Mouse (Mus musculus): ENCODE measurements at regions not wholly inside any gene's neighbourhood (a gene's known extent, or its start where the extent isn't known, plus 50 kb on each side); places are given as distances from the start of the nearest gene placed in this dataset.
A peak's percentile ranks its signal among the peaks of the same experiment; 100 is the strongest.

DNA sequence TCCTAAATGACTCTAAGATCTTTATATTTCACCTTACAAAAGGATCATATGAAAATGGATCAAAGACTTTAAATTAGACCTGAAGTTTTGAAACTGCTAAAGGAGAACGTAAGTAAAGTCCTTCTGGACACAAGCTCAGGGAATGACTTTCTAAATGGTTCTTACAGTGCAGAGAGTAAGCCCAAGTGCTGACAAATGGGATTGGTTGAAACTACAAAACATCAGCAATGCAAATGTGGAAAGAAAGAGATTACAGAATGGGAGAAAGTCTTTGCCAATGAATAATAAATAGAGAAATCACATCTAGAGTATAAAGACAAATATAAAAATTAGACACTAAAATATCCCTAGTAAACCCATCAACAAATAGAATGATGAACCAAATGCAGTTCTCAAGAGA, 263.9 kb downstream of the Atp10a start:
- Histone ChIP-seq H3K27ac (replicated peaks) (no peak overlapping the region), H3K9ac (no peak overlapping the region), H3K4me1 (replicated peaks) (no peaks in the 10 kb centered on the region), H3K27me3 (no peaks in the 10 kb centered on the region), H3K4me3 (no peak overlapping the region), H3K36me3 (no peaks in the 10 kb centered on the region), H3K9me3 (no peaks in the 10 kb centered on the region), H3K4me2 (no peak overlapping the region)
- WGBS, result 78% methylated on average over 1 of the region's 1 CpGs
- no peak for ATAC-seq (ENCODE audit: low FRiP score, low read depth)

DNA sequence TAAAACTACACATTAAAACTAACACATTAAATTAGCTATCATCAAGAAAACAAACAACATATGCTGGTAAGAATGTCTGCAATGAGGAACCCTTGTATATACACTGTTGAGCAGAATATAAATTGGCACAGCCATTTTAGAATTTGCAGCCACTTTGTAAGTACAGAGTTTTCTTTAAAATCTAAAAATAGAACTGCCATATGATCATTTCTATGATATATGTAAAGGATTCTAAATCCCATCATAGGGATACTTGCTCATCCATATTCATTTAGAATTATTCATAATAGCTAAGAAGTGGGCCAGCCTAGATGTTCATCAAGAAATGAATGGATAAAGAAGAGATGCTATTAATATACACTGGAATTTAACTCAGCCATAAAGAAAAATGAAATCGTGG, 264.3 kb downstream of the Atp10a start:
- Histone ChIP-seq H3K4me2 (no peak overlapping the region), H3K9ac (no peak overlapping the region), H3K4me1 (replicated peaks) (no peaks in the 10 kb centered on the region), H3K27me3 (no peaks in the 10 kb centered on the region), H3K9me3 (no peaks in the 10 kb centered on the region), H3K4me3 (no peak overlapping the region), H3K27ac (replicated peaks) (no peak overlapping the region), H3K36me3 (no peaks in the 10 kb centered on the region)
- 81% methylated on average over 1 of the region's 1 CpGs for WGBS
- no peak for ATAC-seq (ENCODE audit: low FRiP score, low read depth)

DNA sequence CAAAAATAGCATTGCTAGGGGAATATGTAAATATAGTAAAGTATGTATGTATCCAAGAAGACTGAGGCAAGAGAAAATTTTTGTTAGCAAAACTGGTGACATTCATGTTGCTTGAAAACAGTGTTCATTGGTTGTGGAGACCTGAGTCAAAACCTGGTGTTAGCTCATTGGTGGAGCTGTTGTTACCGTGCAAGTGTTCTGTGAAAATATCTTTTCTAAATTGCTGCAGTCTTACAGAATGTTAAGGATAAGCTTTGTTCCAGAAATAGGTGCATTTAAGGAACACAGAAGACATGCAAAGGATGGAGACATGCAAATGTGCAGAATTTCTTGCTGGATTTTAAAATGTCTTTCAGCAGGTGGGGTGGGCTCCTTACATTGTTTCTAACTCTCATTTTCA, 269.0 kb downstream of the Atp10a start:
- Histone ChIP-seq H3K36me3 (no peaks in the 10 kb centered on the region), H3K27ac (replicated peaks) (no peak overlapping the region), H3K9me3 (no peaks in the 10 kb centered on the region), H3K9ac (no peak overlapping the region), H3K27me3 (no peaks in the 10 kb centered on the region), H3K4me2 (no peak overlapping the region), H3K4me3 (no peak overlapping the region), H3K4me1 (replicated peaks) (no peaks in the 10 kb centered on the region)
- 87% methylated on average over 1 of the region's 1 CpGs for WGBS
- no peak for ATAC-seq (ENCODE audit: low FRiP score, low read depth)

DNA sequence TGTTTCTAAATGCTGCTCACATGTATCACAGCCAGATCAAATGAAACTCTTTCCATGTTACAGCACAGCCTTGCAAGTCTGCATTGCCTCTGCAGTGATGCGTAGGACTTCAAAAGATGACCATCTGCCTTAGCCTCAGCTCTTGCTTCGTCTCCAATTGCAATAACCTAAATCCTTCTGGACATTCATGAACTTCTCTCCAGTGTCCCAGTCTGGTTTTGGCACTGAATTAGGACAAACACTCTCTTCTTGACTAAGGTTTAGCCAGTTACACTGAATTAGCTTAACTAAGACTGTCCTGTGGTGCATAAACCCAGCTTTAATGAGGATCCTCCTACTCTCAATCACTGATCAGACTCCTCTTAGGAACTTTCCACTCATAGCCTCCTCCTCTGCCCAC, 269.4 kb downstream of the Atp10a start:
- no peak overlapping the region for H3K9ac ChIP-seq
- no peak overlapping the region for H3K4me2 ChIP-seq
- H3K27ac ChIP-seq (replicated peaks), result no peak overlapping the region
- WGBS, result 89% methylated on average over 2 of the region's 2 CpGs
- H3K4me3 ChIP-seq, result no peak overlapping the region
- no peaks in the 10 kb centered on the region for H3K27me3 ChIP-seq
- no peaks in the 10 kb centered on the region for H3K36me3 ChIP-seq
- no peak for ATAC-seq (ENCODE audit: low FRiP score, low read depth)
- no peaks in the 10 kb centered on the region for H3K4me1 ChIP-seq (replicated peaks)
- no peaks in the 10 kb centered on the region for H3K9me3 ChIP-seq

DNA sequence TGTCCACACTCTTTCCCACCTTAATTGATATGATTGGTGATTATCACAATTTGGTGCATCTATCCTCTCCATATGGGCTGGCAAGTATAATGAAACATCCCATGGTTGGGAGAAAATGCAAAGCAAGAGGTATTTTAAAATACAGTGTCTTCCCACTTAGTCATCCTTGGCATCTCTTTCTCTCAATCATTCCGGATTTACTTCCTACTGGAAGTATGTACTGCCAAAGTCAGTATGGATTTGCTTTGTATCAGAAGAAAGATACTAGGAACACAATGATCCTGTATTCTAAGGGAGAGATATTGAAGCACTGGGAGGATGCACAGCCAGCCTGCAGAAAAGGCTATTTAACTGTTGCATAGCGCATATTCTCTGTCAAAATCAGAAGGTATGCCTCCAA, 271.1 kb upstream of the Ube3a start:
- Histone ChIP-seq H3K4me1 (replicated peaks) (no peaks in the 10 kb centered on the region), H3K9ac (no peak overlapping the region), H3K36me3 (no peaks in the 10 kb centered on the region), H3K9me3 (no peaks in the 10 kb centered on the region), H3K27ac (replicated peaks) (no peak overlapping the region), H3K4me3 (no peak overlapping the region), H3K4me2 (no peak overlapping the region), H3K27me3 (no peaks in the 10 kb centered on the region)
- WGBS, result 90% methylated on average over 2 of the region's 2 CpGs
- no peak for ATAC-seq (ENCODE audit: low FRiP score, low read depth)

DNA sequence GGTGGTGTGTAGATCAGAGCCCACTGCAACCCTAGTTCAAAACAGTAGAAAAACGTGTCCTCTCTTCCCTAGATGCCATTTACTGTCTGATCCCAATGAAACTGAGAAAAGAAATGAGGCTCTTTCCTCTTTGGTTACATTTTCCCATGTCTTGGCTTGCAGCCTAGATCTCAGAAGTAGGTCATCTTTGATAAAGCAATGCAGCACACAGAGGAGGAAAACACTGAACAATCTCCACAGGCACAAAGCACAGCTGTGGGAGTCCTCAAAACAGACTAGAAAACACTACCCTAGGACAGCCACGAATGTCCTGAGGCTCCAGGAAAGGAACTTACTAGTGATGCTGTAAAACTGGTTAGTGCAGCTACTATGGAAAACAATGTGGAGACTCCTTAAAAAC, 221.4 kb upstream of the Ube3a start:
- no peak for ATAC-seq (ENCODE audit: low FRiP score, low read depth)
- Histone ChIP-seq H3K4me2 (no peak overlapping the region), H3K4me1 (replicated peaks) (no peaks in the 10 kb centered on the region), H3K4me3 (no peak overlapping the region), H3K36me3 (no peaks in the 10 kb centered on the region), H3K9ac (no peak overlapping the region), H3K27ac (replicated peaks) (no peak overlapping the region), H3K9me3 (no peaks in the 10 kb centered on the region), H3K27me3 (no peaks in the 10 kb centered on the region)
- WGBS, result 69% methylated on average over 2 of the region's 2 CpGs

DNA sequence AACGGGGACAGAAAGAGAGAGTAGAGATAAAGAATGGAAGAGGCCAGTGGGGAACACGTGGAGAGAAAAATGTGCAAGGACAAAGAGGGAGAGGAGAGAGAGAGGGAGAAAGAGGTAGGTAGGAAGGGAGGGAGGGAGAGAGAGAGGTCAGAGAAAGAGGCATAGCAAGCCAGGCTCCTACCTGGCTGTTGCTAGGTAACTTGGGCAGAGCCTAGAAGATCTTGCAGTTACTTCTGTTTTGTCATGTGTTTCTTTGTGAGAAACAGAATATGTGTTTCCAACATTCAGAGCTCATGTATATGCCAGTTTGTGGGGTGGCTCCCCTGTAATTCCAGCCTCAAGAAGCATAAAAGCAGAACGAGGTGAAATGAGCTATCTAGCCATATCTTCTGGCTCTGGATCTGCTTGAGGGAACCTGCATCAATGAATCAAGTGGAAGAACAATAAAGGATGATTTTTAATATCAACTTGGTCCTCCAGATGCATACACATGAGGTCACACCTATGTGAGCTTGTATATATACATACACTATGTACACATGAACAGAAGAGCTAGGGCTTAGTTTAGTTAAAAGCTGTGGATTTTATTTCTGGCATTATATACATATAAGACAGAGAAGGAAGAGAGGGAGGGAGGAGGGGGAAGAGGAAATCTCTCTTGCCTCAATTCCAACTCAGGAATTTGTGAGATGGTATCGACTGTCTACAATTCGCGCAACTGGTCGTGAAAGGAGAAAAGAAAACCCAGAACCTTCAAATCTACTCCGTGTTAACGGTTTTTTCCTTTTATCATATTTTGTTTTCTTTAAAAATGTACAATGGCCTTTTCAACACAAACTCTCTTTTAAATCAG, 214.9 kb upstream of the Ube3a start:
- H3K27ac ChIP-seq (replicated peaks), result 0 out of 2 replicates have a peak overlapping the region, but pooled peaks have one; percentile 3
- no peaks in the 10 kb centered on the region for H3K27me3 ChIP-seq
- no peak overlapping the region for H3K4me2 ChIP-seq
- no peak overlapping the region for H3K9ac ChIP-seq
- H3K4me3 ChIP-seq, result no peak overlapping the region
- WGBS, result 74% methylated on average over 9 of the region's 9 CpGs
- no peaks in the 10 kb centered on the region for H3K36me3 ChIP-seq
- H3K9me3 ChIP-seq, result no peaks in the 10 kb centered on the region
- ATAC-seq (ENCODE audit: low FRiP score, low read depth), result no peak
- H3K4me1 ChIP-seq (replicated peaks), result peaks cover 4% of the 10 kb centered on the region; the same call in 1 of the 2 replicates

DNA sequence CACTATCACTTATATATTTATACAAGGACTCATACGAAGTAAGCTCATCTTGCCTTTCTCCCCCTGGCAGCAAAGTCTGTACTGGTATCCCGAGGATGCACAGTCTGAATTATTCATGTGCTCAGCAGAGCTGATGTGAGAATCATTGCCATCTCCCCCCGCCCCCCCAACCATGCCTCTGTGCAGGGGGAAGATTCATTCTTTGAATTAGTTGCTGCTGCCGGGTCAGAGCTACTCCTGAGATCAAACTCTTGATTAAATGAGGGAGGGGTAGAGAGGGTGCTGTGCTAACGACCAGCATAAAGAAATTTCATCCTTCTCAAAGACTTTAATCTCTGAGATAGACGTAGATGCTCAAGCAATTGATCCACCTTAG, 214.3 kb upstream of the Ube3a start:
- peaks cover 4% of the 10 kb centered on the region; the same call in 1 of the 2 replicates for H3K4me1 ChIP-seq (replicated peaks)
- no peak overlapping the region for H3K4me2 ChIP-seq
- no peak overlapping the region for H3K4me3 ChIP-seq
- H3K9me3 ChIP-seq, result no peaks in the 10 kb centered on the region
- H3K9ac ChIP-seq, result no peak overlapping the region
- H3K36me3 ChIP-seq, result no peaks in the 10 kb centered on the region
- H3K27ac ChIP-seq (replicated peaks), result no peak overlapping the region
- ATAC-seq (ENCODE audit: low FRiP score, low read depth), result peak; percentile 78; the same call in 1 of the 2 replicates
- no peaks in the 10 kb centered on the region for H3K27me3 ChIP-seq
- 29% methylated on average over 6 of the region's 6 CpGs for WGBS

DNA sequence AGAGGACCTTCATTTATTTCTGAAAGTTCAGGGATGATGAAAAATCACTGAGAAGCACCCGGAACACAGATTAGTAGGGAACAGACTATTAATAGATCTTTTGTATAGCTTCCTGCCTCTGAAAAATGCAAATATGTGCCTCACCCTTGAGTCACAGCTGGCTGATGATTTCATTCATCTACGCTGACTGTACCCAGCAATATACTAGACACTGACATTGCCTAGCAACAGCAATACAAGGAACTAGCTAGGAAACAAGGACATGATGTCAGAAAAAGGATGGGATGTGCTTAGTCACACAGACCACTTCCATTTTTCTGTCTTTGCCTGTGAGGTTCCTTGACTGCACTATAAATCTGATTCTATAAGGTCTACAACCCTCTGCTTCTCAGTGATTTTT, 201.1 kb upstream of the Ube3a start:
- no peak overlapping the region for H3K27ac ChIP-seq (replicated peaks)

More for the DNA sequence above, 201.1 kb upstream of the Ube3a start:
- H3K4me2 ChIP-seq, result no peak overlapping the region
- H3K9me3 ChIP-seq, result no peaks in the 10 kb centered on the region
- no peaks in the 10 kb centered on the region for H3K27me3 ChIP-seq
- H3K9ac ChIP-seq, result no peak overlapping the region
- 32% methylated on average over 2 of the region's 2 CpGs for WGBS
- H3K36me3 ChIP-seq, result no peaks in the 10 kb centered on the region
- no peak overlapping the region for H3K4me3 ChIP-seq
- ATAC-seq (ENCODE audit: low FRiP score, low read depth), result peak; percentile 80
- no peaks in the 10 kb centered on the region for H3K4me1 ChIP-seq (replicated peaks)
